Mouse (Mus musculus) myocyte (in vitro differentiated cells): ENCODE measurements around the gene Phf11a.
"Not testable (repeated sequence)": the region's sequence is repeated elsewhere in the genome, so short reads cannot be mapped to it uniquely, and the experiment has no call there.

ENCODE experiments used
- MYOD1 ChIP-seq, 3 experiments: IDR thresholded peaks; one replicate each; pipeline ENCODE4 v1.6.1; 2011; ENCODE audit warnings: control low read depth in 2 of 3, low read depth in 2 of 3, mild to moderate bottlenecking in 2 of 3, moderate library complexity in 1 of 3; ENCODE audit not compliant: insufficient read length in 2 of 3, control insufficient read depth in 1 of 3
- POLR2A ChIP-seq: IDR thresholded peaks from one replicate; pipeline ENCODE4 v1.6.1; 2011; ENCODE audit warnings: low read depth, mild to moderate bottlenecking, control low read depth, moderate library complexity; ENCODE audit not compliant: insufficient read length
- REST ChIP-seq: IDR thresholded peaks from one replicate; pipeline ENCODE4 v1.6.1; 2011; ENCODE audit warnings: mild to moderate bottlenecking, control low read depth, moderate library complexity; ENCODE audit not compliant: insufficient read depth, insufficient read length
- TCF12 ChIP-seq: IDR thresholded peaks from one replicate; pipeline ENCODE4 v1.6.1; 2011; ENCODE audit warnings: mild to moderate bottlenecking, control low read depth; ENCODE audit not compliant: poor library complexity, insufficient read depth, severe bottlenecking
- USF1 ChIP-seq: IDR thresholded peaks from one replicate; pipeline ENCODE4 v1.6.1; 2011; ENCODE audit warnings: low read depth, mild to moderate bottlenecking, control low read depth, moderate library complexity

DNA sequence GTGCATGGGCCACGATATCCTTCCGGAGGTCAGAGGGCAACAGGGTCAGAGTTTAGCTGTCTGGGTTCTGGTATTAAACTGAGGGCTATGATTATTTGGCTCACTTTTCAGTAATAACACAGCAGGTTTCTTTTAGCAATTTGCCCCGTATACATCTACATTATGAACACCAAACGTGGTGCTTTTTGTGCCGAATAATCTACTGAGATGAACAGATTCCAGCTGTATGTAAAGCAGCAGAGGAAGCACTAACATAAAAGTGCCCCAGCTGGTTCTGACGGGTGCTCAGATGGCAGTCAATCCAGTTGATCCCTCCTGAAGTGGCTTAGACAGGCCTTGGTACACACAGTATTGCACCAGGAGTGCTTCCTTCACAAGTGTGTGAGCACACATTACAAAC is 22.6 kb upstream of the Phf11a start:
- TF ChIP-seq USF1; REST; POLR2A; TCF12; MYOD1 (IDR thresholded peaks at IDR 0.05; ENCODE audit: control insufficient read depth in 1 of 3, insufficient read length in 2 of 3, low read depth in 2 of 3): not testable (repeated sequence)
